Mouse (Mus musculus) lung, postnatal 0 days (tissue): ENCODE data around the gene 4931428F04Rik.

Source experiments
- CTCF ChIP-seq: IDR thresholded peaks from 2 replicates; pipeline ENCODE4 v1.5.1; 2016; ENCODE audit warnings: antibody characterized with exemption, mild to moderate bottlenecking
- EP300 ChIP-seq: IDR thresholded peaks from 2 replicates; pipeline ENCODE4 v1.6.1; 2016; ENCODE audit warnings: antibody characterized with exemption, mild to moderate bottlenecking, control low read depth

DNA sequence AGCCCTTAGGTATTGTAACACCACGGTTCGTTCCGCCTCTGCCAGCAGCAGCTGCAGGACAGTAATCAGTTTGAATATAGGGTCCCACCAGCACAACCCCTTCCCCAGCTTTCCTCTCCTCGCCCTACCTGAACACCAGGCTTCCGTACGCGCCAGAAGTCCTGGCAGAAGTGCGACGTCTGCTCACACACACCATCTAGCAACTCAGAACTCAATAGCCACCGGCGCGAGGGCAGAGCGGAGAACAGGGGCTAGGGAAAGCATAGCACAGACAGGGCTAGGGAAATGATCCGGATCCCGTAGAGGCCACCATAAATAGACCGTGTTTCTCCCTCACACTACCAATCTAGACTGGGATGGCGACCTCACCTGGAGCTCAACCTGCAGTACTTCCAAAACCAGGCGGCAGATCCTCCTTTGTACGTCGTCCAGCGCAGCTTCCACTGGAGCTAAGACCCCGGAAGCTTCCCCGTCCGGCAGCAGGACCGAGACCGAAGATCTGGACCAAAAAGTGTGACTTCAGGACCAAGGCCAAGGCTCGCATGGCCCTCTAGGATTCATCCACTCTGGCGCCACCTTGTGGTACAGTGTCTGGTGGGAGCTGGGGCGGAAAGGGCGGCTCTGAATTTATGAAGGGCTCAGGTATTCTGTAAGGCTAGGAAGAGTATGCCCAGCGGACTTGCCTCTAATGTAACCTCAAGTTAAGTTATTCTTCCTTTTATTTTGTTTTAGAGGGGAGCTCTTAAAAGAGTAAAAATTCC is 1.1 kb upstream of the 4931428F04Rik start:
- TF ChIP-seq CTCF: peak; percentile 98
- TF ChIP-seq EP300: no peak
